Mouse (Mus musculus): ENCODE data around the gene Tubb3. TPM values are rescaled to one million over a fixed set of nuclear protein-coding genes. Genes with fewer than 3 reads are reported as not detected.

The Tubb3 gene
- total and polyA plus RNA-seq, 3 experiments = 1.8 to 3.1 (median 2.2) TPM

GRCm38 (mm10) chr8:123467476-123467875 is 56.3 kb downstream of the Tubb3 start:
- DNase-seq (ENCODE audit: extremely low read depth) = no peak
- Histone ChIP-seq H3K9ac (ENCODE audit: insufficient read depth, low read depth) (0 out of 2 replicates have a peak overlapping the region, but pooled peaks have one; percentile 30), H3K27ac (ENCODE audit: insufficient read depth, low read depth) (no peak overlapping the region), H3K79me2 (replicated peaks; ENCODE audit: control insufficient read depth, extremely low read depth, insufficient read depth, poor library complexity, severe bottlenecking) (no peaks in the 10 kb centered on the region), H3K4me1 (ENCODE audit: control insufficient read depth in 1 of 2, insufficient read depth in 2 of 2) (peaks cover 5 to 19% of the 10 kb centered on the region in 2 experiments), H3K9me3 (replicated peaks; ENCODE audit: low read length) (peaks cover 5% of the 10 kb centered on the region), H3K27me3 (replicated peaks) (no peaks in the 10 kb centered on the region), H3K4me2 (ENCODE audit: insufficient read depth, low read depth, poor library complexity, severe bottlenecking) (no peak overlapping the region), H3K4me3 (replicated peaks in 1 of 3; ENCODE audit: low read depth in 2 of 3, low read length in 2 of 3, poor library complexity in 1 of 3) (no peak overlapping the region), H3K36me3 (replicated peaks in 1 of 2; ENCODE audit: control insufficient read depth in 1 of 2, insufficient read depth in 1 of 2, low read length in 1 of 2) (peaks cover 0 to 14% of the 10 kb centered on the region in 2 experiments)
- in situ Hi-C loops (cut with MboI; ENCODE audit: low pct_ligation_motif_present, low pct_unique_long_range_greater_than_20kb, low sequenced_read_pairs) = no loop called here
- dilution Hi-C loops (cut with MboI; ENCODE audit: extremely low pct_ligation_motif_present, extremely low pct_unique_long_range_greater_than_20kb, low sequenced_read_pairs) = no loop called here
- no peak for TF ChIP-seq TBP (conservative IDR thresholded peaks at IDR 0.05; ENCODE audit: low read depth, low read length)
- 0 out of 2 replicates have a peak, but pooled peaks have one; percentile 5 for TF ChIP-seq EP300 (IDR thresholded peaks at IDR 0.05; ENCODE audit: low read length)
- no peak for TF ChIP-seq CTCF (conservative IDR thresholded peaks at IDR 0.05 in 1 of 2, IDR thresholded peaks at IDR 0.05 in 1 of 2; ENCODE audit: low read depth in 2 of 2, low read length in 2 of 2)
- TF ChIP-seq IRF4 (IDR thresholded peaks at IDR 0.05; ENCODE audit: low read depth, low read length) = peak; percentile 58; the same call in 1 of the 2 replicates

Other genes with a start within 250 kb of the Tubb3 start
- not detected in 2 replicates for gene Dpep1, start 225.2 kb upstream of the Tubb3 start, total RNA-seq (2012; rRNA removed)
- not detected in 2 replicates for gene Dpep1, start 225.2 kb upstream of the Tubb3 start, total RNA-seq (2014; rRNA removed)
- gene Dpep1, start 225.2 kb upstream of the Tubb3 start, polyA plus RNA-seq (2012; ENCODE audit: insufficient read length, low read depth) = not detected in 2 replicates
- 69.5 and 103 TPM in 2 replicates for gene Chmp1a, start 198.7 kb upstream of the Tubb3 start, total RNA-seq (2012; rRNA removed)
- 80.8 and 83.2 TPM in 2 replicates for gene Chmp1a, start 198.7 kb upstream of the Tubb3 start, total RNA-seq (2014; rRNA removed)
- gene Chmp1a, start 198.7 kb upstream of the Tubb3 start, polyA plus RNA-seq (2012; ENCODE audit: insufficient read length, low read depth) = 67.0 and 67.5 TPM in 2 replicates
- gene Spata33, start 198.6 kb upstream of the Tubb3 start, total RNA-seq (2012; rRNA removed) = 0.38 and 0.46 TPM in 2 replicates
- gene Spata33, start 198.6 kb upstream of the Tubb3 start, total RNA-seq (2014; rRNA removed) = 0.35 and 0.36 TPM in 2 replicates
- 0.41 and 0.44 TPM in 2 replicates for gene Spata33, start 198.6 kb upstream of the Tubb3 start, polyA plus RNA-seq (2012; ENCODE audit: insufficient read length, low read depth)
- gene Cdk10, start 186.6 kb upstream of the Tubb3 start, total RNA-seq (2012; rRNA removed) = 33.7 and 35.7 TPM in 2 replicates
- 24.8 and 28.6 TPM in 2 replicates for gene Cdk10, start 186.6 kb upstream of the Tubb3 start, total RNA-seq (2014; rRNA removed)
- gene Cdk10, start 186.6 kb upstream of the Tubb3 start, polyA plus RNA-seq (2012; ENCODE audit: insufficient read length, low read depth) = 33.9 and 38.0 TPM in 2 replicates
- gene Spata2l, start 175.2 kb upstream of the Tubb3 start, total RNA-seq (2012; rRNA removed) = 2.1 and 2.3 TPM in 2 replicates
- 0.63 and 0.95 TPM in 2 replicates for gene Spata2l, start 175.2 kb upstream of the Tubb3 start, total RNA-seq (2014; rRNA removed)
- gene Spata2l, start 175.2 kb upstream of the Tubb3 start, polyA plus RNA-seq (2012; ENCODE audit: insufficient read length, low read depth) = 1.4 and 1.9 TPM in 2 replicates
- gene Zfp276, start 157.2 kb upstream of the Tubb3 start, total RNA-seq (2012; rRNA removed) = 9.6 and 10.2 TPM in 2 replicates
- gene Zfp276, start 157.2 kb upstream of the Tubb3 start, total RNA-seq (2014; rRNA removed) = 5.5 and 5.9 TPM in 2 replicates
- 8.7 and 9.2 TPM in 2 replicates for gene Zfp276, start 157.2 kb upstream of the Tubb3 start, polyA plus RNA-seq (2012; ENCODE audit: insufficient read length, low read depth)
- gene Vps9d1, start 157.1 kb upstream of the Tubb3 start, total RNA-seq (2012; rRNA removed) = 5.2 and 5.5 TPM in 2 replicates
- 2.8 and 3.1 TPM in 2 replicates for gene Vps9d1, start 157.1 kb upstream of the Tubb3 start, total RNA-seq (2014; rRNA removed)
- gene Vps9d1, start 157.1 kb upstream of the Tubb3 start, polyA plus RNA-seq (2012; ENCODE audit: insufficient read length, low read depth) = 6.3 and 9.7 TPM in 2 replicates
- gene Fanca, start 92.8 kb upstream of the Tubb3 start, total RNA-seq (2012; rRNA removed) = 39.2 and 50.7 TPM in 2 replicates
- 21.9 and 26.7 TPM in 2 replicates for gene Fanca, start 92.8 kb upstream of the Tubb3 start, total RNA-seq (2014; rRNA removed)
- 57.8 and 60.6 TPM in 2 replicates for gene Fanca, start 92.8 kb upstream of the Tubb3 start, polyA plus RNA-seq (2012; ENCODE audit: insufficient read length, low read depth)
- gene Spire2, start 78.7 kb upstream of the Tubb3 start, total RNA-seq (2012; rRNA removed) = 2.3 and 2.9 TPM in 2 replicates
- 0.96 and 1.1 TPM in 2 replicates for gene Spire2, start 78.7 kb upstream of the Tubb3 start, total RNA-seq (2014; rRNA removed)
- 2.3 and 2.6 TPM in 2 replicates for gene Spire2, start 78.7 kb upstream of the Tubb3 start, polyA plus RNA-seq (2012; ENCODE audit: insufficient read length, low read depth)
- gene Tcf25, start 37.7 kb upstream of the Tubb3 start, total RNA-seq (2012; rRNA removed) = 142 and 168 TPM in 2 replicates
- gene Tcf25, start 37.7 kb upstream of the Tubb3 start, total RNA-seq (2014; rRNA removed) = 204 and 207 TPM in 2 replicates
- gene Tcf25, start 37.7 kb upstream of the Tubb3 start, polyA plus RNA-seq (2012; ENCODE audit: insufficient read length, low read depth) = 393 and 396 TPM in 2 replicates
- gene Mc1r, start 4.3 kb upstream of the Tubb3 start, total RNA-seq (2012; rRNA removed) = 0.04 TPM in 1 of 2 replicates, not detected in the other
- not detected in 2 replicates for gene Mc1r, start 4.3 kb upstream of the Tubb3 start, total RNA-seq (2014; rRNA removed)
- 0.07 TPM in 1 of 2 replicates, not detected in the other for gene Mc1r, start 4.3 kb upstream of the Tubb3 start, polyA plus RNA-seq (2012; ENCODE audit: insufficient read length, low read depth)
- 19.9 and 20.9 TPM in 2 replicates for gene Def8, start 12.1 kb downstream of the Tubb3 start, total RNA-seq (2012; rRNA removed)
- gene Def8, start 12.1 kb downstream of the Tubb3 start, total RNA-seq (2014; rRNA removed) = 16.8 and 17.9 TPM in 2 replicates
- gene Def8, start 12.1 kb downstream of the Tubb3 start, polyA plus RNA-seq (2012; ENCODE audit: insufficient read length, low read depth) = 22.4 and 23.3 TPM in 2 replicates
- 36.0 and 36.2 TPM in 2 replicates for gene Afg3l1, start 66.5 kb downstream of the Tubb3 start, total RNA-seq (2012; rRNA removed)
- gene Afg3l1, start 66.5 kb downstream of the Tubb3 start, total RNA-seq (2014; rRNA removed) = 16.4 and 20.3 TPM in 2 replicates
- 47.6 and 48.0 TPM in 2 replicates for gene Afg3l1, start 66.5 kb downstream of the Tubb3 start, polyA plus RNA-seq (2012; ENCODE audit: insufficient read length, low read depth)
- 0.38 and 0.55 TPM in 2 replicates for gene Dbndd1, start 104.0 kb downstream of the Tubb3 start, total RNA-seq (2012; rRNA removed)
- not detected in 2 replicates for gene Dbndd1, start 104.0 kb downstream of the Tubb3 start, total RNA-seq (2014; rRNA removed)
- 2.1 and 2.5 TPM in 2 replicates for gene Dbndd1, start 104.0 kb downstream of the Tubb3 start, polyA plus RNA-seq (2012; ENCODE audit: insufficient read length, low read depth)
- gene Gas8, start 107.4 kb downstream of the Tubb3 start, total RNA-seq (2012; rRNA removed) = 15.2 and 18.5 TPM in 2 replicates
- 6.0 and 8.3 TPM in 2 replicates for gene Gas8, start 107.4 kb downstream of the Tubb3 start, total RNA-seq (2014; rRNA removed)
- gene Gas8, start 107.4 kb downstream of the Tubb3 start, polyA plus RNA-seq (2012; ENCODE audit: insufficient read length, low read depth) = 22.0 and 28.7 TPM in 2 replicates
- 0.08 TPM in 1 of 2 replicates, not detected in the other for gene Rhou, start 242.5 kb downstream of the Tubb3 start, total RNA-seq (2012; rRNA removed)
- gene Rhou, start 242.5 kb downstream of the Tubb3 start, total RNA-seq (2014; rRNA removed) = not detected in 2 replicates
- 0.16 TPM in 1 of 2 replicates, not detected in the other for gene Rhou, start 242.5 kb downstream of the Tubb3 start, polyA plus RNA-seq (2012; ENCODE audit: insufficient read length, low read depth)